Mouse (Mus musculus): ENCODE data around the gene Abcc12.

Abcc12 gene

DNA sequence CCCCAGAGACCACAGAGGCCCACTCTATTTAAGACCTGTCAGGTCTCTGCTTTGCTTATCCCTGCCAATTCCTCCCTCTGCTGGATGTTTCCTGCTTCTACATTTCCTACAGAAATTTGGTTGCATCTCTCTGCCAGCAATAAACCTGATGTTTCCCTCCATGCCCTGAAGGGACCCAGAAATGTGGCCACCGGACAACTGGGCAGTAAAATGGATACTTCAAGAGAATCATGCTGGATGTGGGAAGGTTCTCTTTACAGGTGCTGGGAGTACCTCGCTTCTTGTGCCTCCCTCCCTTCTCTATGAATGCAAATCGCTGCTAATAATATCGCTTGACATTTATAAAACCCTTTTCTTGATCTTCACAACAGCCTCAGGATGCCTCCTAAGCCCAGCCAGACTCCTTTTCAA lies 1.4 kb upstream of the Abcc12 start:
- in situ Hi-C loops (cut with MboI, MseI): loop anchor here (10.0 to 25.0 kb wide), 2 partner anchors 877 to 970 kb away; partner anchors contain the start of gene Neto2

DNA sequence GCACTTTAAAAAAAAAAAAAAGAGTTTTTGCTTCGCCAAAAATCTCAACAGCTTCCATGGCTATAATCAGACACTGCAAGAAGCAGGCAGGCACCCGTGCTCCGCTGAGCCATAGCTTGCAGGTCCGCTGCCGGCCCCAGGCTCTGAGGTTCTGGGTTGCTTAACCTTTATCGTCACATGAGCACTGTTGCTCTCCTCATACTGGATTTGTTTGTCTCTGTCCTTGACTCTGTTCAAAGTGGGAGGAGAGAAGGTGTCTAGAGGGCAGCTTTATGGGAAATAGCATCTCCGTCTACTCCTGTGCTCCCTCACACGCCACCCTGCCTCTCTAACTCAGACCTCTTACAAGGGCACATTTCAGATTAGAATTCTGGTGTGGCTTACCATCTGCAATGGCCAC lies 1.8 kb downstream of the Abcc12 start:
- in situ Hi-C loops (cut with MboI, MseI): loop anchor here (25.0 kb wide), 1 partner anchor 966 kb away; no protein-coding TSS in a partner anchor

DNA sequence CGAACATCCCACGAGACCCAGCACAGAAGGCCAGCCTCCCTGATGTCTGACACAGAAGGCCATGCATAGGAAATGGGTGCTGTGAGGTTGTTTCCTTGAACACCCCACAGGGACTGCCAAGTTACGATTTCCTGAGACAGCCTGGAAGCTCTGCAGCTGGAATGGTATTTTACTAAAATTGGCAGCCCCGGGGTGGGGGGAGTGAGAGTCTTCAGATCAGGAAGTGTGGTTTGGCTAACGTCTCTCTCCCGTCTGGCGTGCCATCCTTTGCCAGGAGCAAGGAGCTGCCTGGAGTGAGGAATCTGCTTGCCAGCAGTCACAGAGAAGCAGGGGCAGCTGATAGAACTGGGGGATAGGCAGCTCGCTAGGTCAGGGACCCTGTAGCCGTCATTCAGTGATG lies 2.4 kb downstream of the Abcc12 start:
- in situ Hi-C loops (cut with MboI, MseI): loop anchor here (25.0 kb wide), 1 partner anchor 966 kb away; no protein-coding TSS in a partner anchor

DNA sequence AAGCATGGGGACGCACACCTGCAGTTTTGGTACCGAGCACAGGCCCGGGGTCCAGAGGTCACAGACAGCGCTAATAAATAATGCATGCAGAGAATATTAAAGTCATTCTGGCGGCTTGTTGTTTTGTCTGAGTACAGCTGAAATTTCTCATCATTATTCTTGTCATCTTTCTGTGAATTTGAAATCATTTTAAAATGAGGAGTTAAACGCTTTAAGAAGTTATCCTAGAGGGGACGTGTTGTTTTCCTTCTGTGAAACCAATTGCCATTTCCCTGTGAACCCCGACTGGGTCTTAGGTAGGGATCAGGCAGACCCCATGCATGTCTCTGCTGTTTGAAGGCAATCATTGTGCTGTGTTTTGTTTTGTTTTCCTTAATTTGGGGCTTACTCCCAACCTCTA lies 2.9 kb downstream of the Abcc12 start:
- in situ Hi-C loops (cut with MboI, MseI): loop anchor here (25.0 kb wide), 1 partner anchor 965 kb away; no protein-coding TSS in a partner anchor

DNA sequence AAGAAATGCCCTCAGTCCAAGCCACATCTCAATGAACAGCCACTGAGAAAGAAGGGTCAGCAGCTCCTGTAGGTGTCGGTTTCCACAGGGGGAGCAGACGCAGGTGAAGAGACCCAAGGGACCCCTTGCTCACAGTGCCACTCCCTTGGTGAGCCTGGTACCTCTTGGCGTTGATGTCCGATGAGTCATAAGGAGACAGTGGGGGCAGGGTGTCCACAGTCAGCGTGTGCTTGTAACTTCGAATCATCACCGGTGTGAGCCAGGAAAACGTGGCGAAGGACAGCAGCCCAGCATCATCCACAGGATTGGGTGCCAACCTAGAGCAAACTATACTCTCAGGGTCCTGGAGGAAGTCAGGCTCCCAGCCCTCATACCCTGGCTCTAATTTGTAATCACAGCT lies 16.8 kb downstream of the Abcc12 start:
- in situ Hi-C loops (cut with MboI, MseI): no loop called here

DNA sequence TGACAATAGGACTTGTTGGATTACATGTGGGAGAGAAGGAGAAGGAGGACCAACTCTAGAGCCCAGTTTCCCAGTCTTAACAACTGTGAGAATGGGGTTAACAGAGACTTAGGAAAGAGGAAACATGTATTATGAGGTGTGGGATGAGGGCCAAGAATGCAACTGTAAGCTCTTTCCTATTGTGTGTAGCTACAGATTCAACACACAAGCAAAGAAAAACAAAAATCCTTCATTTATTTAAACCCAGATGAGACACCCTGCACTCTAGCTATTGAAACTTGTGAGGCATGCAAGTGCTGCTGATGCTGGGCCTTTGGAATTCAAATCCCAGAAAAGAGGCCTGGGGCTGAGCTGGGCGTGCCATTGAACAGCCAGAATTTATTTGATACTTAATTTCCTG lies 18.7 kb downstream of the Abcc12 start:
- in situ Hi-C loops (cut with MboI, MseI): no loop called here

DNA sequence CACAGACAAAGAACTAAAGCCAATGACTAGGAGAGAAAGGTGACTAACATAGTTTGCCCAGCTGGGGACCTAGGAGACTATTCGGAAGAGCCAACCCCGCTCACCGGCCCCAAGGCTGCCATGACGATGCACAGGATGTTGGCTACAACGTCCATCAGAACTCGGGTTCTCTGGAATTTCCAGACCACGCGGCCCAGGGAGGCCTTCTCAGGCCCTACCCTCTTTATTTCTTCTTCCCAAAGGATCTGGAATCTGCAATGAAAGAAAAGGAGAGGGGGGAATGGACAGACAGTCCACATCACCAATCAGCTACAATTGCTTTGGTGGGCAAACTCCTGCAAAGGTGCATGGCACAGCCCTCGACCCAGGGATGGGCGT lies 19.8 kb downstream of the Abcc12 start:
- in situ Hi-C loops (cut with MboI, MseI): no loop called here

DNA sequence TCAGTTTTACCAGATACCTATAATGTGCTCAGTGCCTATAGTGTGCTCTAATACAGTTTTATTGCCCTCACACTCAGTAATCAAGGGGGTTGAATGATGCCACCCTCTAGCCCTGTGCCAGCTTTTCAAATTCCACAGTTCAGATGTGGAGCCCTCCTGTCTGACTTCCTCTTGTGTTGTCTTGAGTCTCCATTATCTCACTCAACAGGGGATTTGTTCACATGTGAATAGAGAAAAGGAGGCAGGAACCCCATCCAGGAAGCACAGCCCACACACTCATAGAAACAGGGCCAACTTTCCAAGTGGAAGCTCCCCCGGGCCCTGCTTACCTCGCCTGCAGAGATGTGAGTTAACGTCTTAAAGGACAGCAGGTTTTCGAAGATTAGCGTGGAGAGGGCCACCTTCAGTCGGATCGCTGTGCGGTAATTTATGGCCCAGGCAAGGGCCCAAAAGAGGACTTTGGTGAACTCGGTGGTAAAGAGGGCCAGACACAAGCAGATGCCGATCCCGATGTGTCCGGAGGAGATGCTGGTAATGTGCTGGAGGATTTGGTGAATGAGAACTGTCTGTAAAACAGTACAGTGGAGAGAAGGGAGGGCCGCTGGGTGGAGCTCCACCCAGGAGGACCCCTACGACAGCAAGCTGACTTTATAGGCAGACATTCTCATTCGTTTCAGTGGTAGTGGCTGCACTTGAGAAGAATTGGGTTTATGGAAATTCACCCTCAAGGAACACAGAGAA lies 20.4 kb downstream of the Abcc12 start:
- in situ Hi-C loops (cut with MboI, MseI): no loop called here

DNA sequence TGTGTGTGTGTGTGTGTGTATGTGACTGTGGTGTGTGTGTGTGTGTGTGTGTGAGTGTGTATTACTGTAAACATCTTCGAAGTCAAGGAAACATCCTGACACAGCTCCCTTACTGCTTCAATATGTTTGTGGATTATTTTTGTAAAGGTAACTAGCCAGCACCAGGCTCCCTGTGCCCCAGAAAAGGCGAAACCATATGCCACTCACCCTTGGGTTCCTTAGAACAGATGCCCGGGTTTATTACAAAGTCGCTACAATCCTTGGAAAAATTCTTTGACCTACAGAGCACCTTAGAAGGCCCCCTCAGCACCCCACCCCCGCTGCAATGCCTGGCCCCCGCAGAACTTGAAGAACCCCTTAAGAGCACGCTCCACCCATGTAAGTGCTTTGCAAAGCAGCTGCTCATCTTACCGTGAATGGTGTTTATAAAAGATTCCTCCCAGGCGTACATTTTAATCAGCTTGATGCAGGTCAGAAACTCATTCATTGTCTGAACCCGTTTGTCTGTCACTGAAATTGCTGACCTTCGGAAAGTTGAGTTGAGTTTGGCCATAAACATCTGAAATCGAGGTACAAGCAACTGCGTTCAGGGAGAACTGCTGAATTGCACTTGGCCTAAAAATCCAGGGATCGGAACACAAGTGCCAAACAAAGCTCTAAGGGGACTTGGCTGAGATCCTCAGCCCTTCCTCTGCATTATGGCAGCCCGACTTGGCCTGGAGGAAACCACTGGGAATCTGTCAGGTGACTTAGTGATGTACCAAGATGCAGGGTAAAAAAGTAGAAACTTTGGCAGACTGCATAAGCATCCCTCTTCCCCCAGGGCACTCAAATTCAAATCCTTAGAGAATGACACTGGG lies 23.1 kb downstream of the Abcc12 start:
- in situ Hi-C loops (cut with MboI, MseI): no loop called here

DNA sequence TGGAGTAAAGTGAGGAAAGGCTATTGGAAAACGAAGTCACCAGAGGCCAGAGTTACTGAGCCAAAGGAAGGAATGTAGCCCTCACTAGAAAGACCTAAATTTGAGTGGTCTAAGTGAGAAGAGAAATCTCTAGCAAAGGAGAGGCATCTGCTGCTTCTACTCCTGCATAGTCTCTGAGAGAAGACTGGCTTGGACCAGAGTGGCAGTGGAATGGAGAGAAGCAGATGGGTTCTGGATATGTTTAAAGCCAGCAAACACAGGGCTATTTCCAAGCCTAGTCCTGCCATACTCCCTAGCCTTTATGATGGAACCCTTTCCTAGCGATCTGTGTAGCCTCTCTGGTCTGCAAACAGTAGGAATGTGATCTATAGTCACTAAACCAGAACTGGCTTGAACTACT lies 24.9 kb downstream of the Abcc12 start:
- in situ Hi-C loops (cut with MboI, MseI): no loop called here

DNA sequence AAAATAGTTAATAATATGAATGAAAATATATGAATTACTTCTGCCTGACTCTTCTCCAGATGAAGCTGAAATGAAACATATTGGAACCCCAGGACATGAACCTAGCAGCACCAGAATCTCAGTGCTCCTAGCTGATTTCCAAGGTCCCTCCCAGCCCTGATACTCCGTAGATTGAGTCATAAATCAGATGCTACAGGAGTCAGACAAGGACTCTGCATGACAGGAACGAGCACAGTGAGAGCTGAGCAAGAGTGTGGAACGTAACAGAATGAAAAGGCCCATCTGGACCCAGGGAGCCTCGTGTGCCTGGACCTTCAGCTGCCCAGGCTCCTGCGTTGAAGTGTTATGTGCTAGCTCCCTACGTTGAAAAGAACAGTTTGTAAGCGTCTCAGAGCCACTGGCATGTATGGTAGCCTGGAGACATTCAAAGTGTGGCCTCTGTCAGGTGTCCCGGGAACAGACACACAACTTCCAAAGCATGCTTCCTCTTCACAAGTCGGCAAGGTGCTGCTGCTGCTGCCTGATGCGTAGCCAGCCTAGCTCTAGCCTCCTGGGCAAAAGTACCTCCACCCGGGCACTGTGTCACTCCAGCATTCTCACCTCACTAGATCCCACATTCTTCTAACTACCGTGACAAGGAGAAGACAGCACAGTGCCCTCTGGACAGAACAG lies 26.1 kb downstream of the Abcc12 start:
- in situ Hi-C loops (cut with MboI, MseI): no loop called here

DNA sequence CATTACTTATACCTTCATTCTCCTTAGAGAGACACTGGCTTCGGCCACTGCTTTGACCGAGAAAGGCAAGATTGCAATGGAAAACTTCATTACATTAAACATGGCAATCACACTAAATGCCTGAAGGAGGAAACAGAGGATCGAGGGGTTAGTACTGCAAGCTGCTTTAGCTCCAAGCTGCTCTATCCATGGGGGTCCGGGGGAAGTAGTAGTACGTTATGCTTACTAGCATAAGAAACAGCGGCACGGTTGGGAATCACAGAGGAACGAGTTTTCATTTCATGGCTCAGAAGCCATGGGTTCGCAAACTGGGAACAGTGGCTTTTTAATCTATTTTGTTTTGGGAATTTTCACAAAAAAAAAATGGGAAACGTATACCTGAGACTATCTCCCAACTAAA lies 30.0 kb downstream of the Abcc12 start:
- in situ Hi-C loops (cut with MboI, MseI): no loop called here

DNA sequence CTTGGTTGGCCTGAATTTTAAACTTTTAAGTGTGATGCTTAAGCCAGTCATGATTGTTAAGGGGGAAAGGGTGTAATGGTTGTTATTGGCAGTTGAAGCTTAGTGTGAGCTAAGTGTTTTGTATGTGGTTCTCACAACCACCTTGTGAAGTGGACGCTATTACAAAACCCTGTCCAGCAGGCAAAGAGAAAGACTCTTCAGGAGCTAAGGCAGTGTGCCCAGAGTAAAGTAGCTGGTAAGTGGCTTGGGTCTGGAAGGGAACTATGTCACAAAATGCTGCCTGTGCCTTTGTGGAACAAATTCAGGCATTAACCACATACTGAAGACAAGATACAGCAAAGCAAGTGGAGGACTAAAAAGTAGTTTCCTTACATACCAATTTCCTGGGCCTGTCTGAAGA lies 34.5 kb downstream of the Abcc12 start:
- in situ Hi-C loops (cut with MboI, MseI): no loop called here

DNA sequence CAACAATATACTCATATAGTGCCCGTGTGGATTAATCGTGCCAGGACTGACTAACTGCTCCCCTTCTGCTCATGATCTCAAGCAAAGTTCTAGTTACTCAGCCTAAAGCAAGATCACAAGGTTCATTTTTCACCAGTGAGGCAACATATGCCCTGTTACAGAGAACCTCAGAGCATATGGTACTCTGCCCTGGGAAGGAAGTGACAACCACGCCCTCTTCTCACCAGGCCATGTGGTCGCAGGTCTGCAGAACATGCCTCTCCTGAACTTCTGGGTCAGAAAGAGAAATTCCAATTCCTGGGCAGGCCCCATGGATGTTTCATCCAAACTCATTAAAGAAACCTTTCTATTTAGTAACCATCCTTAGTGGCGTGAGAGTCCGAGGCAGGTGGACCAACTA lies 39.6 kb downstream of the Abcc12 start:
- in situ Hi-C loops (cut with MboI, MseI): no loop called here

DNA sequence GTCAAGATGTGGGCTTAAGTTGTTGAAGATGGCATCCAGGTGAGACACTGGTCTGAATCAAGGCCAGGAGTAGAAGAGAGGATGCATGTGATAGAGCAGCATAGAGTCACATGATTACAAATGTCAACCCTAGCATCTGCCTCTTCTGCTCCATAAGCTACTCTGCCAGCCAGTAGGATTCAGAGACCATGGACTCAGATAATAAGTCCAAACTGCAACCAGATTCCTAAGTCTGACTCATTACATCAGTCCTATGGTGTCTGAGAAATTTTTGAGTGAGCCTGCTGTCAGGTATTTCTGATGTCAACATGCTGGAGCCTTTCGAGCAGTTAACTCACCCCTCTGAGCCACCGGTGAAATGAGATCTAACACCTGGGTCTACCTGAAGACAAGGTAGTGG lies 40.1 kb downstream of the Abcc12 start:
- in situ Hi-C loops (cut with MboI, MseI): no loop called here

DNA sequence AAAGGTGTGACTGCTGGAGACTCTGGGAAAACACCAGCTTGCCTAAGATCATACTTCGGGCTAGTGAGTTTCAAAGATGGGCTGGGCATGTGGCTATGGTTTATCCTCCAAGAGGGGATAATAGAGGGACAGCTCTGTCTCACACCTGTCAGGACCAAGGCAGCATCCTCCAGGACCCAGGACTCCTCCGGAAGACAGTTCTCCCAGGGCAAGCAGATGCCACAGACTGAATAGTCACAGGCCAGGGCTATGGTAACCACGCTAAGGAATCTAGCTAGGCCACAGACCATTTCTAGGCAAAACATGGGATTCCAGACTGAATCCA lies 43.9 kb downstream of the Abcc12 start:
- in situ Hi-C loops (cut with MboI, MseI): no loop called here

DNA sequence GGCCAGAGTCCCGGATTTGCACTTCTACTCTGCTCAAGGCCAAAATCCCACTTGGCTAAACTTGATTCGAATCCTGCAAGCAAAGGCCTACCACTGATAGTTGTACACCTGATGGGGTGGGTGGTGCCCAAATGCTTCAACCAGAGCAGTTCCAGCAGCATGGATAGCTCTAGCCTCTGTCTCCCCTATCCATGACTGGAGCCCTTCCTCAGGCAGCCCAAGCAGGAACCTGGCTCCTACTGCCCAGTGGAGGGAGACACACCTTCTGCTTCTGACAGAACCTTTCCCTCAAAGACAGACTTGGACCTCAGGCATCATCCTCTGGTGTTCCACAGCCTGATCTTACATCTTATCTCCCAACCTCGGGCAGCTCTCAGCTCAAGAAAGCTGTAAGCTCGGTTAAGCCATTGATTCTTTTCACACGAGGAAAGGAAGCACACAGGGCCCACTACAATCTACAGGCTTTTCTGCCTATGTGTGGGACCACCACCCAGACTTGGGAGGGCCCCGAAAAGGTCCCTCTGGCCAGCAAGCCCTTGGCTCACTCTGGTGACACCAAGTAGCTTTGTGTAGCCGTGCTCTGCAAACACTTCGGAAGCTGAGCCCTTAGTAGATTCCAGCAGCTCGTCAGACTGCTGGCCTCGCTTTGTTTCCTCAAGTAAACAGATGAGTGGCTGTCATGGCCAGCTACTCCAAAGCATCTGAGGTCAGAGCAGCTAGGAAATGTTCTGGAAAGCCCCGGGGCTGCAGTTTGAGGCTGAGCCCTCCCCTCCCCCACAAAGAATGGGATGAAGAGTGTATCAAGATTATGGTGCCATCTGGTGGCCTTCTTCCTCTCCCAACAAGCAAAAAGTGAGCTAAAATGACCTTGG lies 44.5 kb downstream of the Abcc12 start:
- in situ Hi-C loops (cut with MboI, MseI): no loop called here

DNA sequence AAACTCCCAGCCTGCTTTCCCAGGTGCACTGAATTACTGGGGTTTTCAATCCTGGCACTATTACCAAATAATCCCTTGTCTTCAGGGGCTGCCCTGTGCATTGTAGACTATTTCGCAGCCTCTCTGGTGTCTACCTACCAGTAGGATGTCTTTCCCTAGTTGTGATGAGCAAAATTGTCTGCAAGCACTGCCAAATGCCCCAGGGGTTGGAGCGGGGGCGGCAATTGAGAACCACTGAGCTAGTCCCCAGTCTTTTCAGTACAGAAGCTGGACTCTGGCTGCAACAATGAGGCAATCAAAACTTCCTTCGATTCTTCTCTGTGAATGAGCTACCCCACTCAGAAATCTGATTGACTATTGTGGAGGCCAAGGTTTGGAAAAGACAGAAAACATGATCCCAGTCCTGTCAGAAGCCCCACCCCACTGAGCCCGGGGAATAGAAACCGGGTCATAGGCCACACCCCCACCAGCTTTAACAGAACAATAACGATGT lies 45.4 kb downstream of the Abcc12 start:
- in situ Hi-C loops (cut with MboI, MseI): no loop called here

DNA sequence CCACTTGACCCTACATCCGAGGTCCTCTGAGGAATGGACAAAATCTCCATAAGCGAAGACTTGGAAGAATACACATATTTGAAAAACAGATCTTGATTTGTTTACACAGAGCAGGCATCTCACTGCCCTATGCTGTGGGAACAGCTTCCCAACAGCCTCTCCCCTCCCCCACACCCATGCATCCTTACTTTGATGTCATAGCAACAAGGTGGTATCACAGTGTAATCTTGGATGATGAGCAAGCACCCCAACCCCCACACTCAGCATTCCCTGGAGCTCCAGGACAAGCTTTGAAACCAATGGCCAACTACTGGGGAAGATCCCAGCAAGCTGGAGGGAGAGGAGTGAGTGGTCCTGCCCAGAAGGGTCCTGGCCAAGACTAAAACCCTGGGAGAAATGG lies 50.8 kb downstream of the Abcc12 start:
- in situ Hi-C loops (cut with MboI, MseI): no loop called here

DNA sequence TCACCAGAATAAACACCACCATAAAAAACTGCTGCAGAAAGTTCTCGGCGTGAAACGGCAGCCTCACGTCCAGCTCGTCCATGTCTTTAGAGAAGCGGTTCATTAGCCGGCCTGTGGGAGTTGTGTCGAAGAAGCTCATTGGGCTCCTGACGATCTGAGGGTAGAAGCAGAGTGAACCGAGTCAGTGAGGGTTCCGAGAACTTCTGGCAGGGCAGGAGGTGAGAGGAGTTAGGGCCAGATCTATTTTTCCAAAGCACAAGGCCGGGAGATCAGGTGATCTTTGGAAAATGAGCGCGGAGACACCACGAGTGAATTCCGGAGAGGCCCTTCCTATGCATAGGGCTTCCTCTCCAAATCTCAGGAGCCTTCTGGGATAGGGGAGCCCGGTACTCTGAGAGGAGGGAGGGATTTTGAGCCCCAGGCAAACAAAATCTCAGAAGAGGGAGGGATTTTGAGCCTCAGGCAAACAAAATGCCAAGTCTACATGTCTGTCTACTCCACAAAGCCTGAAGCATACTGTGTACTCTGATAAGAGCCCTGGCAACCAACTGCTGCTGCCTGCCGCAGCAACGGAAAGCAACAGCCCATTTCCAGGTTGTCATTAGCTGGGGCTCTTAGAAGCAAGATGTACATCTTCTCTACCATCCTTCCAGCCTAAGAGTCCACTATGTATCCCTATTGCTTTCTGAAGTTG lies 53.0 kb downstream of the Abcc12 start:
- in situ Hi-C loops (cut with MboI, MseI): no loop called here

DNA sequence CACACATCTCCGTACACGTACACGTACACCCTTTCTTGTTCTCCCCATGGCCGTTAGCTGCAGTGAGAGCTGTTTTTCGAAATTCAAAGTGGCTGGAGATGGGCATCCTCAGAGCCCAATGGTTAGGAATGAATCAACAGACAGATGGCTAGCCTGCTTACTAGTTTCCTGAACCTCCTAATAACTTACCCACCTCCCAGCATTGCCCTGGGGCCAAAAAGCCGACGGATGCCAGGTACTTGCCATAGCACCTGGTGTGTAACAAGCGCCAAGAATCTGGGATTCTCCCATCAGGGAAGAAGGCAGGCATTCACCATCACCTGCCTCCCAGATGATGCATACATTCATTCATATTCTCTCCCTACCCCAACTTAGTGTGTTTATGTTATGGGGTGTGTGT lies 53.7 kb downstream of the Abcc12 start:
- in situ Hi-C loops (cut with MboI, MseI): no loop called here
